Mouse (Mus musculus) CD4-positive helper T cell, adult 2 months (primary cell): Measurements from ENCODE around the gene Rnf138rt1.

Source experiments
- DNase-seq: peaks from one replicate; pipeline ENCODE4 v3.0.0-alpha.2; 2012; ENCODE audit warnings: low read depth, missing footprints, low spot score

Gene Rnf138rt1

GRCm38 (mm10) chrX:163760617-163761434, at the start of gene Rnf138rt1:
TSS of gene Rnf138rt1 (minus strand) at chrX:163761329.
- no peak for DNase-seq

- no peak for DNase-seq
These were observed 46.1 kb upstream of the Rnf138rt1 start for GRCm38 (mm10) chrX:163807270-163807669.

- DNase-seq = no peak
These were observed 5.2 kb upstream of the Rnf138rt1 start for GRCm38 (mm10) chrX:163766290-163766689.

DNA sequence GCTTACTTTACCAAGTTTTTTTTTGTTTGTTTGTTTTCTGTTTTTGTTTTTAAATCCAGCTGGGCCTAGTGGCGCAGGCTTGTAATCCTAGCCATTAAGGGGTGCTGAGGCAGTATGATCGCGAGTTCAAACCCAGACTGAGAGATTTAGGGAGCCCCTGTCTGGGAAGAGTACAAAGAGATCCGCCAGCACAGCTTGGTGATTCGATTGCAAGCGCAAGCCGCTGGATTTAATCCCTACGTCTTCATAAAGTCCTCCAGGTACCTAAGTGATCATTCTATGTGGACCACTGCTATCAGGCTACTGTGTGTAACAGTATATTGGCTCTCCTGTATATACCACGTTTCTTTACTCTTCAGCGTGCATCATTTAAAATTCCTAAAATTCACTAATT, 303 bp upstream of the Rnf138rt1 start:
- no peak for DNase-seq

DNA sequence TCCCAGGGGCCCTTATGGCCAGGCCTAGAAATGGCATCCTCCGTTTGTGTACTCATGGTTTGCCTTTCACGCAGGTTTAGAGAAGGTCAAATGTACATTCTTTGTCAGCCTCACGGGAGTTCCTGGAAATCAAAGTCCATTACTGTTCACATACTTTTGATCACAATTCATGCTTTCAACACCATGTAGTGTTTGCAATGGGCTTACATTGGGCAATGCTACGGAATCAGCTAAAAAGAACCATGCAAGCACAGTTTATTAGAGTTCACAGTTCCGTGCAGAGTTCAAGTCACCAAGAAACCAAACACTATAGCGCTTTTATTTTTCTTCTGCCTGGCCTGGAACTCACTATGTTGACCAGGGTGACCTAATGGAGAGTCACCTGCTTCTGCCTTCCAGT, 15.1 kb downstream of the Rnf138rt1 start:
- no peak for DNase-seq

DNA sequence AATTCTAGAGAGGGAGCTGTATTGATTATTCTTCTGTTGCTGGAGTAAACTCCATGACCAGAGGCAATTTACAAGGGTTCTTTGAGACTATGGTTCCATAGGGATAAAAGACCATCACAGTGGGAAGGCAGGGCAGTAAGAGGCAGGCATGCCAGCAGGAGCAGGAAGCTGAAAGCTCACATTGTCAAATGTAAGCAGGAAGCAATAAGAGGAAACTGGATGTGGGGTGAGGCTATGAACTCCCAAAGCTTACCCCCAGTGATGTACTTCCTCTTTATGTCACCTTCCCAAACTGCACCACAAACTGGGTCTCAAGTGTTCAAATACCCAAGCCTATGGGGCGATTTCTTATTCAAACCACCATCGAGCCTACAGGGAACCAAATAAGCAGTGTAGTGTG, 17.2 kb downstream of the Rnf138rt1 start:
- DNase-seq = no peak

DNA sequence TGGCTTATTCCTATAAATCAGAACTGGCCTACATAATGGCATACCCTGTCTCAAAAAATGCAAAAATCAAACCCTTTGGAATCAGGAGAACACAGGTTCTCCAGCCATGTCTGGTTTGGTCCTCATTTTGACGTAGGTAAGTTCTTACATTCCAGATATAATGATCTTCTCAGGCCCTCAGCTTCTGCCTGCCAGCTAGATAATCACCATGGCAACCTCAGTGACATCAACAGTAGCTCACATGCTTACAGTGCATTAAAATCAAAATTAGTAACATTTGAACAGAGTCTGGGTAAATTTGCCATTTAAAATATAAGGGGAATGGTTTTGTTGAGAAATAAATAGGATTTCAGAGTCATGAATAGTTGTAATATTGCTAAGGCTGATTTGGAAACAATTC, 22.2 kb downstream of the Rnf138rt1 start:
- no peak for DNase-seq

GRCm38 (mm10) chrX:163734145-163734544, 27.0 kb downstream of the Rnf138rt1 start:
- no peak for DNase-seq

GRCm38 (mm10) chrX:163723630-163724029, 37.5 kb downstream of the Rnf138rt1 start:
- DNase-seq = no peak

- no peak for DNase-seq
These were observed 38.1 kb downstream of the Rnf138rt1 start for GRCm38 (mm10) chrX:163722785-163723577.

GRCm38 (mm10) chrX:163720597-163720996, 40.5 kb downstream of the Rnf138rt1 start:
- DNase-seq = no peak
